Mouse (Mus musculus): ENCODE data around the gene Ring1.
"Not testable (repeated sequence)": the region's sequence is repeated elsewhere in the genome, so short reads cannot be mapped to it uniquely, and the experiment has no call there.

Ring1 gene

GRCm38 (mm10) chr17:34028501-34029149 is 4.1 kb upstream of the Ring1 start:
- DNase-seq (ENCODE audit: low read depth), result peak; percentile 19

GRCm38 (mm10) chr17:34027656-34028223 is 3.3 kb upstream of the Ring1 start, which contains the start of gene H2-Ke6:
Gene H2-Ke6 (minus strand): TSS chr17:34028060.
- DNase-seq (ENCODE audit: low read depth), result peak; percentile 94

GRCm38 (mm10) chr17:34026917-34027655 is 2.6 kb upstream of the Ring1 start:
- DNase-seq (ENCODE audit: low read depth), result peak; percentile 87

GRCm38 (mm10) chr17:34026221-34026620 is 1.7 kb upstream of the Ring1 start:
- peak; percentile 63 for DNase-seq (ENCODE audit: low read depth)

GRCm38 (mm10) chr17:34025756-34026151 is 1.3 kb upstream of the Ring1 start:
- no peak for DNase-seq (ENCODE audit: low read depth)

GRCm38 (mm10) chr17:34024861-34025755 is 628 bp upstream of the Ring1 start:
- DNase-seq (ENCODE audit: low read depth), result no peak

- DNase-seq (ENCODE audit: low read depth), result no peak
These were observed 802 bp downstream of the Ring1 start for GRCm38 (mm10) chr17:34023678-34024077.

GRCm38 (mm10) chr17:34022987-34023386 is 1.5 kb downstream of the Ring1 start:
- DNase-seq (ENCODE audit: low read depth), result no peak

- DNase-seq (ENCODE audit: low read depth), result no peak
These were observed 2.1 kb downstream of the Ring1 start for GRCm38 (mm10) chr17:34022414-34022783.

- no peak for DNase-seq (ENCODE audit: low read depth)
These were observed 2.7 kb downstream of the Ring1 start for GRCm38 (mm10) chr17:34021539-34022413.

- no peak for DNase-seq (ENCODE audit: low read depth)
These were observed 11.0 kb downstream of the Ring1 start for GRCm38 (mm10) chr17:34013436-34013835.

- DNase-seq (ENCODE audit: low read depth), result no peak
These were observed 14.3 kb downstream of the Ring1 start for GRCm38 (mm10) chr17:34010156-34010555.

GRCm38 (mm10) chr17:34006570-34006969 is 17.9 kb downstream of the Ring1 start:
- no peak for DNase-seq (ENCODE audit: low read depth)

- DNase-seq (ENCODE audit: low read depth), result peak; percentile 82
These were observed 21.1 kb downstream of the Ring1 start for GRCm38 (mm10) chr17:34003426-34003825.

GRCm38 (mm10) chr17:34000796-34001195 is 23.7 kb downstream of the Ring1 start:
- peak; percentile 52 for DNase-seq (ENCODE audit: low read depth)

- DNase-seq (ENCODE audit: low read depth), result peak; percentile 99
These were observed 24.3 kb downstream of the Ring1 start, which contains the start of gene H2-K1 for GRCm38 (mm10) chr17:34000150-34000537. Gene H2-K1 (minus strand): TSS chr17:34000347.

GRCm38 (mm10) chr17:33999341-34000149 is 24.9 kb downstream of the Ring1 start:
- peak; percentile 72 for DNase-seq (ENCODE audit: low read depth)

- peak; percentile 76 for DNase-seq (ENCODE audit: low read depth)
These were observed 25.8 kb downstream of the Ring1 start for GRCm38 (mm10) chr17:33998697-33999096.

- not testable (repeated sequence) for DNase-seq (ENCODE audit: low read depth)
These were observed 27.5 kb downstream of the Ring1 start for GRCm38 (mm10) chr17:33997025-33997424.

- no peak for DNase-seq (ENCODE audit: low read depth)
These were observed 28.8 kb downstream of the Ring1 start for GRCm38 (mm10) chr17:33995651-33996050.

Data from naive thymus-derived CD4-positive, alpha-beta T cell, adult 2 months (primary cell).